Comparison of ENCODE assay signal across 8 mouse cellular contexts in the genomic region with DNA sequence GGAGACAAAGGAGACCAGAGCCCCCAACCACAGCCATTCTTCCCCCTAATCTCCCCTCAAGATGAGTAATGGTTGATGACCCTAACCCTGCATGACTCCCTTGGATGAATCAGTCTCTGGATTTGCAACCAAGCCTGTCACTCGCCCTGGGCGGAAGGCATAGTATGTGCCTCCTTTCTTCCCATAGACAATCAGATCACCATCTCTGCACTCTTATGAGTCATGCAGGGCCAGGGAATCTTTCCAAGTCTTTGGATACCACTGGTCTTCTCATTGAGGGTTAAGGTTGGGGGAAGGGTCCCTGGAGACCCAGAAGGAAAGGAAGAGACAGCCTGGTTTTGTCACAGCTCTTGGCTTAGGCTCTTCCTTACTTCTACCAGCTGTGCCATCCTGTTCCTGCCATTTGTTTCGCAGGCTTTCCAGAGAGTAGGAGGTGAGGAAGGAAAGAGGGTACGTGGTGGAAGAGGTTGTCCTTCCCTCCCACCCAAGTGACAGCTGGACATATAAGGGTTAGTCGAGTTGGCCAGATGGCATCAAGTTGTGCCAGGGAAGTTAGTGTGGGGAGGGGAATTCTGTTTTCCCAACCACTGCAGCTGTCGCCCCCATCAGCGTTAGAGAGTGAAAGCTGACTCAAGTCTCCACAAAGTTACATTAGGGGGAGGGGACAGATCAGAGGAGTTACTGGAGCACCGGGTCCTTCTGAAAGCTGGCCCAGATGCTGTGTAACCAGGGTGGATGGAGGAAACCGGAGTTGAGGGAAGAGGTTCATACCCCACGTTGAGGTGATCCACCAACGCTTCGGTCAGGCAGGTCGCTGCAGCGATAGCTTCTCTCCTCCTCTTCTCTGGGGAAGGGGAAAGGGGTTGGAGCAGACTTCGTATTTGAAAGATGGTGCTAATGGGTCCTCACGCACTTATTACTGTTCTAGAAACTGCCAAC. TPM values are rescaled to one million over a fixed set of nuclear protein-coding genes. Genes with fewer than 3 reads are reported as not detected.
DNase-seq lines count a peak whose midpoint lies in the region; ATAC-seq and TF ChIP-seq lines count a peak whose summit lies in the region.

No protein-coding gene starts in this region.

- intact Hi-C loops in heart, adult 2 months (cut with DNase I) = no loop called here
- intact Hi-C loops in heart, postnatal 25 days (cut with DNase I) = loop anchor here (2.0 kb wide), 1 partner anchor 17 kb away; no protein-coding TSS in a partner anchor

- H3K36me3 ChIP-seq in heart, adult 2 months (ENCODE audit: control insufficient read depth, insufficient read depth, low read length) = no peaks in the 10 kb centered on the region
- H3K36me3 ChIP-seq in hindbrain, postnatal 0 days (ENCODE audit: insufficient read depth, low read length) = no peaks in the 10 kb centered on the region
- peaks cover 11% of the 10 kb centered on the region for H3K36me3 ChIP-seq in neural tube, embryonic 12.5 days

- TF ChIP-seq POLR2A in heart, adult 2 months (IDR thresholded peaks at IDR 0.05; ENCODE audit: insufficient read depth, low read depth, low read length) = no peak
- TF ChIP-seq POLR2A in cortical plate, adult 2 months (IDR thresholded peaks at IDR 0.05; ENCODE audit: extremely low read depth, insufficient read depth, low read length) = no peak

- no peaks in the 10 kb centered on the region for H3K79me2 ChIP-seq in heart, adult 2 months (replicated peaks; ENCODE audit: control insufficient read depth, insufficient read depth, low read length)

- peak overlapping the region; percentile 98 for H3K27ac ChIP-seq in heart, adult 2 months
- no peak overlapping the region for H3K27ac ChIP-seq in cortical plate, adult 2 months (ENCODE audit: insufficient read depth, low read length)
- peak overlapping the region; percentile 95 for H3K27ac ChIP-seq in hindbrain, postnatal 0 days
- H3K27ac ChIP-seq in neural tube, embryonic 12.5 days = no peak overlapping the region

- H3K9me3 ChIP-seq in hindbrain, postnatal 0 days (ENCODE audit: low read length) = no peaks in the 10 kb centered on the region
- no peaks in the 10 kb centered on the region for H3K9me3 ChIP-seq in neural tube, embryonic 12.5 days

- peak overlapping the region; percentile 47; the same call in 1 of the 2 replicates for H3K9ac ChIP-seq in heart, adult 2 months (ENCODE audit: low read depth, low read length)
- H3K9ac ChIP-seq in hindbrain, postnatal 0 days (replicated peaks; ENCODE audit: low read length) = no peak overlapping the region; the same call in 1 of the 2 replicates
- H3K9ac ChIP-seq in neural tube, embryonic 12.5 days = peak overlapping the region; percentile 76; the same call in 1 of the 2 replicates

- H3K4me2 ChIP-seq in hindbrain, postnatal 0 days (ENCODE audit: low read depth, low read length) = peak overlapping the region; percentile 72
- H3K4me2 ChIP-seq in neural tube, embryonic 12.5 days (replicated peaks) = peak overlapping the region; percentile 67

- no peak for DNase-seq in heart, adult 2 months
- DNase-seq in heart, postnatal 25 days (ENCODE audit: low spot score) = no peak
- peak; percentile 98 for DNase-seq in 3T3-L1 (ENCODE audit: low read depth, low spot score)
- DNase-seq in hindbrain, postnatal 0 days (ENCODE audit: low spot score) = peak; percentile 61
- no peak for DNase-seq in embryo, embryonic 10 days (ENCODE audit: low spot score)
- DNase-seq in frontal cortex, postnatal 36 days (ENCODE audit: low spot score in 2 of 2) = no peak

- 44% methylated on average over 16 of the region's 16 CpGs for WGBS in heart, adult 2 months
- WGBS in hindbrain, postnatal 0 days = 48% methylated on average over 16 of the region's 16 CpGs
- WGBS in neural tube, embryonic 12.5 days = 76% methylated on average over 16 of the region's 16 CpGs

- no peak for TF ChIP-seq CTCF in heart, adult 2 months (IDR thresholded peaks at IDR 0.05)
- TF ChIP-seq CTCF in cortical plate, adult 2 months (IDR thresholded peaks at IDR 0.05; ENCODE audit: extremely low read depth, insufficient read depth, low read length) = no peak
- no peak for TF ChIP-seq CTCF in hindbrain, postnatal 0 days (IDR thresholded peaks at IDR 0.05; ENCODE audit: low read depth)

- no peak for TF ChIP-seq EP300 in heart, adult 2 months (IDR thresholded peaks at IDR 0.05; ENCODE audit: insufficient read depth, low read depth, low read length)

- ATAC-seq in hindbrain, postnatal 0 days = no peak
- ATAC-seq in neural tube, embryonic 12.5 days (ENCODE audit: low FRiP score, low read depth) = no peak

- peaks cover 13% of the 10 kb centered on the region for H3K4me1 ChIP-seq in heart, adult 2 months (ENCODE audit: control insufficient read depth, insufficient read depth, low read length)
- H3K4me1 ChIP-seq in cortical plate, adult 2 months (ENCODE audit: control insufficient read depth, insufficient read depth, low read length) = peaks cover 19% of the 10 kb centered on the region
- H3K4me1 ChIP-seq in hindbrain, postnatal 0 days (ENCODE audit: insufficient read depth, low read length) = peaks cover 23% of the 10 kb centered on the region
- peaks cover 35% of the 10 kb centered on the region for H3K4me1 ChIP-seq in neural tube, embryonic 12.5 days

- no peaks in the 10 kb centered on the region for H3K27me3 ChIP-seq in heart, adult 2 months (ENCODE audit: control insufficient read depth, insufficient read depth, low read length)
- no peaks in the 10 kb centered on the region for H3K27me3 ChIP-seq in hindbrain, postnatal 0 days (ENCODE audit: insufficient read depth, low read length)
- H3K27me3 ChIP-seq in neural tube, embryonic 12.5 days (replicated peaks) = no peaks in the 10 kb centered on the region

- H3K4me3 ChIP-seq in heart, adult 2 months = peak overlapping the region; percentile 95
- peak overlapping the region; percentile 46; the same call in 1 of the 2 replicates for H3K4me3 ChIP-seq in cortical plate, adult 2 months (ENCODE audit: insufficient read depth, low read length)
- peak overlapping the region; percentile 65 for H3K4me3 ChIP-seq in hindbrain, postnatal 0 days (ENCODE audit: low read length)
- H3K4me3 ChIP-seq in neural tube, embryonic 12.5 days = peak overlapping the region; percentile 84

RNA-seq across cellular contexts. Expression of a gene that starts 0.5 kb away (rescaled TPM):
- 1 to 10 TPM; 5.2 to 5.9 TPM for total RNA-seq in heart, adult 2 months (2021)
- polyA plus RNA-seq in heart, adult 2 months (2012; rRNA removed) = 19.4 and 24.9 TPM in 2 replicates
- 1 to 10 TPM; 5.0 to 7.9 TPM for total RNA-seq in heart, postnatal 25 days (2021)
- polyA plus RNA-seq in cortical plate, adult 2 months (2012; rRNA removed) = 12.7 and 13.0 TPM in 2 replicates
- total RNA-seq in hindbrain, postnatal 0 days (2014; rRNA removed) = 22.6 and 24.8 TPM in 2 replicates
- polyA plus RNA-seq in hindbrain, postnatal 0 days (2015; fragmentation: Nextera tagmentation; extraction: Ambion mirVana) = 21.0 and 29.2 TPM in 2 replicates
- polyA plus RNA-seq in neural tube, embryonic 12.5 days (2016; fragmentation: Nextera tagmentation; extraction: Ambion mirVana) = 13.5 and 15.7 TPM in 2 replicates

RNA-seq across cellular contexts. Expression of a gene that starts 1.7 kb away (rescaled TPM):
- total RNA-seq in heart, adult 2 months (2021) = 100 to 1,000 TPM; 181 to 201 TPM
- 229 and 234 TPM in 2 replicates for polyA plus RNA-seq in heart, adult 2 months (2012; rRNA removed)
- total RNA-seq in heart, postnatal 25 days (2021) = 100 to 1,000 TPM; 183 to 185 TPM
- 221 and 224 TPM in 2 replicates for polyA plus RNA-seq in cortical plate, adult 2 months (2012; rRNA removed)
- 70.9 and 97.6 TPM in 2 replicates for total RNA-seq in hindbrain, postnatal 0 days (2014; rRNA removed)
- polyA plus RNA-seq in hindbrain, postnatal 0 days (2015; fragmentation: Nextera tagmentation; extraction: Ambion mirVana) = 292 and 298 TPM in 2 replicates
- 227 and 233 TPM in 2 replicates for polyA plus RNA-seq in neural tube, embryonic 12.5 days (2016; fragmentation: Nextera tagmentation; extraction: Ambion mirVana)

RNA-seq across cellular contexts. Expression of a gene that starts 11.5 kb away (rescaled TPM):
- 100 to 1,000 TPM; 140 to 155 TPM for total RNA-seq in heart, adult 2 months (2021)
- polyA plus RNA-seq in heart, adult 2 months (2012; rRNA removed) = 151 and 206 TPM in 2 replicates
- 100 to 1,000 TPM; 165 to 176 TPM for total RNA-seq in heart, postnatal 25 days (2021)
- 24.3 and 24.9 TPM in 2 replicates for polyA plus RNA-seq in cortical plate, adult 2 months (2012; rRNA removed)
- 29.0 and 30.6 TPM in 2 replicates for total RNA-seq in hindbrain, postnatal 0 days (2014; rRNA removed)
- polyA plus RNA-seq in hindbrain, postnatal 0 days (2015; fragmentation: Nextera tagmentation; extraction: Ambion mirVana) = 15.1 and 16.9 TPM in 2 replicates
- polyA plus RNA-seq in neural tube, embryonic 12.5 days (2016; fragmentation: Nextera tagmentation; extraction: Ambion mirVana) = 7.9 and 8.3 TPM in 2 replicates

RNA-seq across cellular contexts. Expression of a gene that starts 21.4 kb away (rescaled TPM):
- 100 to 1,000 TPM; 132 to 156 TPM for total RNA-seq in heart, adult 2 months (2021)
- 83.2 and 101 TPM in 2 replicates for polyA plus RNA-seq in heart, adult 2 months (2012; rRNA removed)
- 100 to 1,000 TPM; 110 to 123 TPM for total RNA-seq in heart, postnatal 25 days (2021)
- polyA plus RNA-seq in cortical plate, adult 2 months (2012; rRNA removed) = 76.2 and 79.5 TPM in 2 replicates
- total RNA-seq in hindbrain, postnatal 0 days (2014; rRNA removed) = 35.2 and 40.9 TPM in 2 replicates
- 417 and 436 TPM in 2 replicates for polyA plus RNA-seq in hindbrain, postnatal 0 days (2015; fragmentation: Nextera tagmentation; extraction: Ambion mirVana)
- polyA plus RNA-seq in neural tube, embryonic 12.5 days (2016; fragmentation: Nextera tagmentation; extraction: Ambion mirVana) = 199 and 208 TPM in 2 replicates

RNA-seq across cellular contexts. Expression of a gene that starts 30.6 kb away (rescaled TPM):
- 1 to 10 TPM; 2.0 to 2.5 TPM for total RNA-seq in heart, adult 2 months (2021)
- 0.78 and 1.1 TPM in 2 replicates for polyA plus RNA-seq in heart, adult 2 months (2012; rRNA removed)
- 1 to 10 TPM; 2.3 to 2.6 TPM for total RNA-seq in heart, postnatal 25 days (2021)
- polyA plus RNA-seq in cortical plate, adult 2 months (2012; rRNA removed) = 7.2 TPM in 2 replicates
- 15.9 and 18.8 TPM in 2 replicates for total RNA-seq in hindbrain, postnatal 0 days (2014; rRNA removed)
- polyA plus RNA-seq in hindbrain, postnatal 0 days (2015; fragmentation: Nextera tagmentation; extraction: Ambion mirVana) = 6.7 and 7.6 TPM in 2 replicates
- polyA plus RNA-seq in neural tube, embryonic 12.5 days (2016; fragmentation: Nextera tagmentation; extraction: Ambion mirVana) = 20.1 and 20.4 TPM in 2 replicates

Comparison
In these comparisons a context has a peak if more than half of its experiments do, and no peak if none do; other contexts are left out.
1. DNase-seq: peak in 3T3-L1 (single experiment) and hindbrain, postnatal 0 days (single experiment); none in heart, adult 2 months (0 of 2), heart, postnatal 25 days (single experiment), embryo, embryonic 10 days (single experiment) and frontal cortex, postnatal 36 days (0 of 2).
2. H3K27ac ChIP-seq: peak in heart, adult 2 months (single experiment) and hindbrain, postnatal 0 days (single experiment); none in cortical plate, adult 2 months (single experiment) and neural tube, embryonic 12.5 days (single experiment).
3. Peak in every context shown above with its lines, with median percentiles within 50 percentile points of each other: H3K4me3 ChIP-seq.